Mouse (Mus musculus) testis, adult 2 months (tissue): ENCODE data around the gene Il12rb2. TPM values are rescaled to one million over a fixed set of nuclear protein-coding genes. Genes with fewer than 3 reads are reported as not detected.

Experiments used
- H3K27ac ChIP-seq: fragments of 200-500 bp; 2 replicates; pipeline ENCODE4 v1.5.1; 2012; ENCODE audit warnings: low read depth, low read length; ENCODE audit not compliant: control insufficient read depth, insufficient read depth
- H3K27me3 ChIP-seq: fragments of 200-500 bp; 2 replicates; pipeline ENCODE4 v1.6.1; 2012; ENCODE audit warnings: mild to moderate bottlenecking, low read length, moderate library complexity; ENCODE audit not compliant: control insufficient read depth, insufficient read depth
- H3K36me3 ChIP-seq: fragments of 200-500 bp; 2 replicates; pipeline ENCODE4 v1.6.1; 2012; ENCODE audit warnings: mild to moderate bottlenecking, low read length; ENCODE audit not compliant: control insufficient read depth, insufficient read depth
- H3K4me1 ChIP-seq: fragments of 200-500 bp; 2 replicates; pipeline ENCODE4 v1.6.1; 2012; ENCODE audit warnings: low read length; ENCODE audit not compliant: control insufficient read depth, insufficient read depth
- H3K4me3 ChIP-seq: fragments of 200-500 bp; 2 replicates; pipeline ENCODE4 v1.5.1; 2012; ENCODE audit warnings: low read depth, mild to moderate bottlenecking, low read length, moderate library complexity, mixed read lengths; ENCODE audit not compliant: control insufficient read depth
- CTCF ChIP-seq: fragments of 200-500 bp; IDR thresholded peaks from 2 replicates; pipeline ENCODE4 v1.5.1; 2012; ENCODE audit warnings: low read depth, mild to moderate bottlenecking, inconsistent platforms, low read length, moderate library complexity; ENCODE audit not compliant: control insufficient read depth, insufficient read depth, insufficient replicate concordance
- POLR2A ChIP-seq: fragments of 200-500 bp; IDR thresholded peaks from 2 replicates; pipeline ENCODE4 v1.6.1; 2012; ENCODE audit warnings: low read depth, mild to moderate bottlenecking, inconsistent platforms, low read length, moderate library complexity; ENCODE audit not compliant: control insufficient read depth
- polyA plus RNA-seq: library from polyadenylated mRNA; depleted of rRNA; stranded (reverse); fragments of >200 nt; gene quantifications from 2 replicates; pipeline ENCODE4 v1.2.3, GENCODE M21; 2012

The Il12rb2 gene
- polyA plus RNA-seq, 1 experiment = not detected

DNA sequence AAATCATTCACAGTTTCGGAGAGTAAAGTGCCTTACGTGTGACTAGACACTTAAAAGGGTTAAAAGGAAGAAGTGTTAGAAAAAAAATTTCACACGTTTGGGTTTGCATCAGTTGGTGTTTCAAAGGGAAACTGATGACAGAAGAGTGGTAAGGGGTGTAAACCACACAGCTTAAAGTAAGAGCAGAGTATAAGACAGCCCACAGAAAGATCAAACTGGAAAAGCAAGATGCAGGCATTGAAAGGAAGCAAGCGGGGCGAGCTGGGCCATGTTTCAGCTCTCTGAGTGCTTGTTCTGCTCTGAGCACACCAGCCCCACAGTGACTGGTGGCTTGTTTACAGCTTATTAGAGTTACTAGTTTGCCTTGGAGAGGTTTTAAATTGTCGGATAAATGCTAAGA is 27.9 kb downstream of the Il12rb2 start:
- Histone ChIP-seq H3K4me3 (no peak overlapping the region), H3K4me1 (no peaks in the 10 kb centered on the region), H3K36me3 (no peaks in the 10 kb centered on the region), H3K27ac (no peak overlapping the region), H3K27me3 (no peaks in the 10 kb centered on the region)
- TF ChIP-seq CTCF = no peak
- TF ChIP-seq POLR2A = no peak

DNA sequence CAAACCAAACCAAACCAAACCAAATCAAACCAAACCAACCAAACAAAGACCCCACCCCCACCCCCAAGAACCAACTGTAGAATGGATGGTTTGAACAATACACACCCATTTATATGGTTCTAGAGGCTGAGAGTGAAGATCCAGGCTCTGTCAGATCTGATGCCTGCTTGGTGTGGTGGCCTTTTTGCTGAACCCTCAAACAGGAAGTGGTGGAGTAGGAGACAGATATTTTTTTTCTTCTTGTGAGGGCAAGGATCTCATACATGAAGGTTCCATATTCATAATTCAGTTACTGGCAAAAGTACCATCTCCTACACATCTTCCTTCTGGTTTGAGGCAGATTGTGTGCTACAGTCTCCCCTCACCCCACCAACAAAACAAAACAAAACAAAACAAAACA is 36.5 kb downstream of the Il12rb2 start:
- TF ChIP-seq CTCF (no peak), POLR2A (no peak)
- Histone ChIP-seq H3K4me3 (no peak overlapping the region), H3K4me1 (no peaks in the 10 kb centered on the region), H3K27me3 (no peaks in the 10 kb centered on the region), H3K27ac (no peak overlapping the region), H3K36me3 (no peaks in the 10 kb centered on the region)

DNA sequence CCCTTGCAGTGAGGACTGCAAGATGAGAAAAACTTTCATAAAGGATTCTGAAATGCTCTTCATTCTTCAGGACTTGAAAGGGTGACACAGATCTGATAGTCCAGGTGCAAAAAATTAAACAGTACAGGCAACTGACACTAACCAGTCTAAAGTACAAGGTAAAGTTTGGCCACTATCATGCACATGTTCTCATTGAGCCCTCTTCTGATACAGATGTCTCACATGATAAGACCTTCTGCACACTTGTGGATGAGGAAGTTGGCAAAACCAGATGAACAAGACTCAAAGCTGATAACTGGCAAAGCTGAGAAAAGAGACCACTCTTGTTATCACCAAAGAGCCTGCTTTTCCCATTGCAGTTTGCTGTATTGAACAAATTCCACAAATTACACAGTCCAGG is 38.0 kb downstream of the Il12rb2 start:
- Histone ChIP-seq H3K4me1 (no peaks in the 10 kb centered on the region), H3K4me3 (no peak overlapping the region), H3K27me3 (no peaks in the 10 kb centered on the region), H3K27ac (no peak overlapping the region), H3K36me3 (no peaks in the 10 kb centered on the region)
- TF ChIP-seq CTCF = no peak
- no peak for TF ChIP-seq POLR2A

DNA sequence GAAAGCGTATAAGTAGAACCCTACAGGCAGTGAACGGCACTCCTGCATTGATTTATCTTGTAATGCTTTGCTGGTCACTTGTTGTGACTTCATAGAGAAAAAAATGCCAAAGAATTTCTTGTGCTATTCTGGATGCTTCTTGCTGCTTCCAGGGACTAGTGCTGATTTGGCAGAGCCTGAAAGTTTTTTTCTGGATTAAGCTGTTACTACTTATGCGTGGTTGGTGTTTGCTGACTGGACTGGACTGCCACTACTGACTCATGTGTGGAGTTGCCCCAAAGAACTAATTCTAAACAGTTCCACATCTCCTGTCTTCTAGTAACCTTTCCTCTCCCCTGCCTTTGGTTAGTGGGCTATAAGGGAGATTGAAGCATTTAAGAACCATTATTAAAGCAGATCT is 52.2 kb downstream of the Il12rb2 start:
- H3K36me3 ChIP-seq = no peaks in the 10 kb centered on the region
- no peak overlapping the region for H3K4me3 ChIP-seq
- TF ChIP-seq CTCF = no peak
- TF ChIP-seq POLR2A = no peak
- no peak overlapping the region for H3K27ac ChIP-seq
- H3K4me1 ChIP-seq = no peaks in the 10 kb centered on the region
- H3K27me3 ChIP-seq = no peaks in the 10 kb centered on the region

DNA sequence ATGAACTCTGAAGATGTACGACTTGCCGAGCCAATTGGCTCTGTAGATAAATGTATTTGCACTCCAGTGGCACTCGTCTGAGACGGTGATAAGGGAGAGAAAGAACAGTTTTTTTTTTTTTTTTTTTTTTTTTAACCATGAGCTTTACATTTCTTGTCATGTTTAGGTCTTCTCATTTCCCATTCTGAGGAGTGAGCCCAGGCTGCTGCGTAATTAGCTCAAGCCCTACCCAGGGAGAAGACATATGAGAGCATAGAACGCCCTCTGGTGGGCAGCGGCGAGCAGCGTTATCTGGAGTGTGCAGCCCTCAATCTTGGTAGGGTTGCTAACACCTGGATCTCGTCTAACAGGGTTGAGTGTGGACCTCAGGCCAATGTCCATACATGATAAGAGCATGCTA is 57.5 kb downstream of the Il12rb2 start:
- H3K36me3 ChIP-seq = no peaks in the 10 kb centered on the region
- H3K27me3 ChIP-seq = no peaks in the 10 kb centered on the region
- TF ChIP-seq CTCF (peak; percentile 71; the same call in 1 of the 2 replicates), POLR2A (no peak)
- H3K4me3 ChIP-seq = no peak overlapping the region
- no peaks in the 10 kb centered on the region for H3K4me1 ChIP-seq
- H3K27ac ChIP-seq = no peak overlapping the region

DNA sequence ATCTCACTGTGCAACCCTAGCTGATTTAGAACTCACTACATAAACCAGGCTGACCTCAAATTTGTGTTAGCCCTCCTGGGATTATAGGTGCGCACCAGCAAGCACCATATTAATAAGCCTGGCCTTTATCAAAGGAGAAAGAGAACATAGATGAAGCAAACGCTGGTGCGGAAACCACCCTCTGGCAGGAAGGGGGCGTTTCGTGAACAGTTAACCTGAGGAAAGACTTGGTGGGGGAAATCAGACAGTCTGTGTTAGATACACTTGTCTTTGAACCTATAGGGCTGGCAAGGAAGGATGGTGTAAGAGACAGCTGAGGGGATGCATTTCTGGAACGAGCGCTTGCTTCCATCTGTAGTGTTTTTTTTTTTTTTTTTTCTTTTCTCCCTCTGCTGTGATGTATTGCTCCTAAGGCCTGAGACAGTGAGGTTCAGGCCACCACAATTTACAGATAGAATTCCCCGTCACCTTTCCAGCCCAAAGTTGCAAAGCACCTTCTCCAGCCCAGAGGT is 58.1 kb downstream of the Il12rb2 start:
- H3K4me1 ChIP-seq = no peaks in the 10 kb centered on the region
- TF ChIP-seq CTCF (no peak), POLR2A (no peak)
- no peak overlapping the region for H3K4me3 ChIP-seq
- H3K27me3 ChIP-seq = no peaks in the 10 kb centered on the region
- H3K36me3 ChIP-seq = no peaks in the 10 kb centered on the region
- H3K27ac ChIP-seq = no peak overlapping the region

DNA sequence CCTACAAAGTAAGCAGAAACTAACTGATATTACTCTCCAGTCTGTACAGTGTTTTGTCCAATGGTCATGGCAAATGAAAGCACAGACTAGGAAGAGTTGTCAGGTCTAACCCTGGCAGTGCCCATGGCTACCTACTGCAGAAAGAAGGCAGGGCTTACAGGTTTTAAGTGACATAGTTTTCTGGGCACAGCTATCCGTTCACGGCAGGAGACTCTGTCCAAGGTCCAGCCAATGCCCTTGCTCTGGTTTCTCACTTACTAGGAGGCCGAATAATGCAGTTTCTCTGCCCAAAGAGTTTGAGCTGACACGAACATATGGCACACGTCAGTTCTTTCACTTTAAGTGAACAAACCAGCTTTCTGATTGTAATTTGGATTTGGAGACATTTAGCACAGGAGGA is 58.9 kb downstream of the Il12rb2 start:
- Histone ChIP-seq H3K4me1 (no peaks in the 10 kb centered on the region), H3K27me3 (no peaks in the 10 kb centered on the region), H3K4me3 (no peak overlapping the region), H3K36me3 (no peaks in the 10 kb centered on the region), H3K27ac (no peak overlapping the region)
- TF ChIP-seq CTCF = no peak

DNA sequence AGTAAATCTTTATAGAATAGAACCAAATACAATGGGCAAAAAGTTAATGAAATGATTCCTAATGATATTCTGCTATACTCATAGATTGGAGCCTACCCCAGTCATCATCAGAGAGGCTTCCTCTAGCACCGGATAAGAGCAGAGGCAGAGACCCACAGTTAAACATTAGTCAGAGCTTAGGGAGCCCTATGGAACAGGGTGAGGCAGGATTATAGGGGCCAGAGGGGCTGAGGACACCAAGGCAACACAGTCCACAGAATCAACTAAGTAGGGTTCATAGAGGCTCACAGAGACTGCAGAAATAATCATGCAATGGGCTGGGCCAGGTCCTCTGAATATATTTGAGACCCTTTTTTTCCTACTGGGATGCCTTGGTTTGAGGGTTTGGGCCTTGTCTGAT is 61.3 kb downstream of the Il12rb2 start:
- H3K27me3 ChIP-seq = no peaks in the 10 kb centered on the region
- TF ChIP-seq POLR2A (no peak), CTCF (no peak)
- no peak overlapping the region for H3K27ac ChIP-seq
- no peaks in the 10 kb centered on the region for H3K36me3 ChIP-seq
- no peak overlapping the region for H3K4me3 ChIP-seq
- H3K4me1 ChIP-seq = no peaks in the 10 kb centered on the region
